Mouse (Mus musculus): ENCODE results near the gene Tmem41a. TPM values are rescaled to one million over a fixed set of nuclear protein-coding genes. Genes with fewer than 3 reads are reported as not detected.
"Not testable (repeated sequence)": the region's sequence is repeated elsewhere in the genome, so short reads cannot be mapped to it uniquely, and the experiment has no call there.

Tmem41a gene
- polyA plus RNA-seq (2012; rRNA removed): 11.7 and 13.0 TPM in 2 replicates
- 22.0 and 24.5 TPM in 2 replicates for polyA plus RNA-seq (2014; fragmentation: Nextera tagmentation; extraction: Ambion mirVana)

GRCm38 (mm10) chr16:21946761-21947715 is at the start of gene Tmem41a:
Tmem41a (minus strand) TSS chr16:21947552.
- H3K27me3 ChIP-seq (ENCODE audit: control insufficient read depth, insufficient read depth, low read length): no peaks in the 10 kb centered on the region
- peaks cover 7 to 14% of the 10 kb centered on the region in 2 experiments for H3K4me1 ChIP-seq (replicated peaks; ENCODE audit: control insufficient read depth in 2 of 2, insufficient read depth in 2 of 2, low read length in 1 of 2)
- peak within 1 kb of the TSS; percentile 69 to 81 for H3K4me3 ChIP-seq (ENCODE audit: insufficient read depth in 1 of 2, low read depth in 2 of 2, low read length in 2 of 2)
- H3K9me3 ChIP-seq (ENCODE audit: control insufficient read depth, low read length): no peaks in the 10 kb centered on the region
- DNase-seq (ENCODE audit: low read depth in 3 of 3, low spot score in 3 of 3) (peak; percentile 66 to 75 (median 73)), ATAC-seq (ENCODE audit: insufficient read depth) (peak; percentile 94)
- no peaks in the 10 kb centered on the region for H3K36me3 ChIP-seq (replicated peaks; ENCODE audit: control insufficient read depth, insufficient read depth, low read depth)
- peak within 1 kb of the TSS; percentile 74 for H3K4me2 ChIP-seq (ENCODE audit: low read depth)
- peak within 1 kb of the TSS; percentile 79 for H3K9ac ChIP-seq (replicated peaks)
- TF ChIP-seq CTCF (IDR thresholded peaks at IDR 0.05; ENCODE audit: low read depth) (peak; percentile 37; the same call in 1 of the 2 replicates), EP300 (IDR thresholded peaks at IDR 0.05; ENCODE audit: low read depth) (no peak)
- peak within 1 kb of the TSS; percentile 4 for H3K27ac ChIP-seq
- WGBS (ENCODE audit: insufficient replicate concordance): 1% methylated on average over 63 of the region's 63 CpGs

- H3K9ac ChIP-seq (replicated peaks): peak overlapping the region; percentile 19
- ATAC-seq (ENCODE audit: insufficient read depth): peak; percentile 76
These were observed 49.0 kb upstream of the Tmem41a start for GRCm38 (mm10) chr16:21996402-21996801.

GRCm38 (mm10) chr16:21995304-21995703 is 48.0 kb upstream of the Tmem41a start, which contains the start of gene Liph:
Liph (minus strand) TSS chr16:21995663.
- Histone ChIP-seq H3K4me3 (ENCODE audit: insufficient read depth in 1 of 2, low read depth in 2 of 2, low read length in 2 of 2) (peak within 1 kb of the TSS; percentile 8 to 25), H3K27ac (peak within 1 kb of the TSS; percentile 92)
- DNase-seq (ENCODE audit: low read depth in 3 of 3, low spot score in 3 of 3): no peak

More at GRCm38 (mm10) chr16:21996402-21996801, 49.0 kb upstream of the Tmem41a start:
- H3K27ac ChIP-seq: peak overlapping the region; percentile 92
- peaks cover 32 to 34% of the 10 kb centered on the region in 2 experiments for H3K4me1 ChIP-seq (replicated peaks; ENCODE audit: control insufficient read depth in 2 of 2, insufficient read depth in 2 of 2, low read length in 1 of 2)
- H3K4me3 ChIP-seq (ENCODE audit: insufficient read depth in 1 of 2, low read depth in 2 of 2, low read length in 2 of 2): peak overlapping the region in 1 of 2 experiments; percentile 10; a peak in 2 of 4 replicates
- H3K36me3 ChIP-seq (replicated peaks; ENCODE audit: control insufficient read depth, insufficient read depth, low read depth): no peaks in the 10 kb centered on the region
- TF ChIP-seq EP300 (IDR thresholded peaks at IDR 0.05; ENCODE audit: low read depth) (no peak), CTCF (IDR thresholded peaks at IDR 0.05; ENCODE audit: low read depth) (no peak)
- 22% methylated on average over 4 of the region's 4 CpGs for WGBS (ENCODE audit: insufficient replicate concordance)
- H3K27me3 ChIP-seq (ENCODE audit: control insufficient read depth, insufficient read depth, low read length): no peaks in the 10 kb centered on the region
- DNase-seq (ENCODE audit: low read depth in 3 of 3, low spot score in 3 of 3): no peak
- no peaks in the 10 kb centered on the region for H3K9me3 ChIP-seq (ENCODE audit: control insufficient read depth, low read length)
- H3K4me2 ChIP-seq (ENCODE audit: low read depth): peak overlapping the region; percentile 68

GRCm38 (mm10) chr16:21991774-21992173 is 44.4 kb upstream of the Tmem41a start:
- DNase-seq (ENCODE audit: low read depth in 3 of 3, low spot score in 3 of 3) (no peak), ATAC-seq (ENCODE audit: insufficient read depth) (no peak)
- no peak for TF ChIP-seq CTCF (IDR thresholded peaks at IDR 0.05; ENCODE audit: low read depth)
- no peak for TF ChIP-seq EP300 (IDR thresholded peaks at IDR 0.05; ENCODE audit: low read depth)
- Histone ChIP-seq H3K9me3 (ENCODE audit: control insufficient read depth, low read length) (no peaks in the 10 kb centered on the region), H3K4me2 (ENCODE audit: low read depth) (no peak overlapping the region), H3K4me1 (replicated peaks; ENCODE audit: control insufficient read depth in 2 of 2, insufficient read depth in 2 of 2, low read length in 1 of 2) (peaks cover 17 to 18% of the 10 kb centered on the region in 2 experiments), H3K9ac (replicated peaks) (no peak overlapping the region), H3K27ac (no peak overlapping the region), H3K36me3 (replicated peaks; ENCODE audit: control insufficient read depth, insufficient read depth, low read depth) (no peaks in the 10 kb centered on the region), H3K4me3 (ENCODE audit: insufficient read depth in 1 of 2, low read depth in 2 of 2, low read length in 2 of 2) (no peak overlapping the region), H3K27me3 (ENCODE audit: control insufficient read depth, insufficient read depth, low read length) (no peaks in the 10 kb centered on the region)
- 73% methylated on average over 2 of the region's 2 CpGs for WGBS (ENCODE audit: insufficient replicate concordance)

More at GRCm38 (mm10) chr16:21995304-21995703, 48.0 kb upstream of the Tmem41a start, which contains the start of gene Liph:
- 16% methylated on average over 16 of the region's 16 CpGs for WGBS (ENCODE audit: insufficient replicate concordance)
- Histone ChIP-seq H3K27me3 (ENCODE audit: control insufficient read depth, insufficient read depth, low read length) (no peaks in the 10 kb centered on the region), H3K9ac (replicated peaks) (peak within 1 kb of the TSS; percentile 50), H3K4me2 (ENCODE audit: low read depth) (peak within 1 kb of the TSS; percentile 68), H3K9me3 (ENCODE audit: control insufficient read depth, low read length) (no peaks in the 10 kb centered on the region), H3K36me3 (replicated peaks; ENCODE audit: control insufficient read depth, insufficient read depth, low read depth) (no peaks in the 10 kb centered on the region), H3K4me1 (replicated peaks; ENCODE audit: control insufficient read depth in 2 of 2, insufficient read depth in 2 of 2, low read length in 1 of 2) (peaks cover 32 to 34% of the 10 kb centered on the region in 2 experiments)
- no peak for ATAC-seq (ENCODE audit: insufficient read depth)
- TF ChIP-seq EP300 (IDR thresholded peaks at IDR 0.05; ENCODE audit: low read depth) (no peak), CTCF (IDR thresholded peaks at IDR 0.05; ENCODE audit: low read depth) (no peak)

GRCm38 (mm10) chr16:21990893-21991292 is 43.5 kb upstream of the Tmem41a start:
- H3K4me2 ChIP-seq (ENCODE audit: low read depth); H3K36me3 ChIP-seq (replicated peaks; ENCODE audit: control insufficient read depth, insufficient read depth, low read depth); H3K27me3 ChIP-seq (ENCODE audit: control insufficient read depth, insufficient read depth, low read length); H3K9ac ChIP-seq (replicated peaks); H3K4me1 ChIP-seq (replicated peaks; ENCODE audit: control insufficient read depth in 2 of 2, insufficient read depth in 2 of 2, low read length in 1 of 2); H3K4me3 ChIP-seq (ENCODE audit: insufficient read depth in 1 of 2, low read depth in 2 of 2, low read length in 2 of 2); H3K27ac ChIP-seq; ATAC-seq (ENCODE audit: insufficient read depth); H3K9me3 ChIP-seq (ENCODE audit: control insufficient read depth, low read length); DNase-seq (ENCODE audit: low read depth in 3 of 3, low spot score in 3 of 3): not testable (repeated sequence)
